Mouse (Mus musculus): ENCODE measurements around the gene Peg3. TPM values are rescaled to one million over a fixed set of nuclear protein-coding genes. Genes with fewer than 3 reads are reported as not detected.

Peg3 gene
- total and polyA plus RNA-seq, 3 experiments = not detected

- Histone ChIP-seq H3K27ac (ENCODE audit: control insufficient read depth, low read depth, low read length) (no peak overlapping the region), H3K79me2 (ENCODE audit: control insufficient read depth, insufficient read depth, low read length, poor library complexity) (no peaks in the 10 kb centered on the region)
- no peak for TF ChIP-seq TCF12 (IDR thresholded peaks at IDR 0.05; ENCODE audit: low read depth, low read length)
- TF ChIP-seq HCFC1 (IDR thresholded peaks at IDR 0.05; ENCODE audit: low read depth, low read length) = no peak
- TF ChIP-seq SIN3A (IDR thresholded peaks at IDR 0.05; ENCODE audit: low read length) = no peak
- no peak for TF ChIP-seq POLR2AphosphoS2 (IDR thresholded peaks at IDR 0.05; ENCODE audit: low read length)
- no peak for TF ChIP-seq MXI1 (IDR thresholded peaks at IDR 0.05; ENCODE audit: low read depth, low read length)
- TF ChIP-seq MAX (IDR thresholded peaks at IDR 0.05; ENCODE audit: low read length) = no peak
- no peak for TF ChIP-seq ELF1 (IDR thresholded peaks at IDR 0.05; ENCODE audit: low read depth, low read length)
- TF ChIP-seq MYB (IDR thresholded peaks at IDR 0.05; ENCODE audit: low read depth, low read length) = no peak
- TF ChIP-seq TBP (IDR thresholded peaks at IDR 0.05; ENCODE audit: low read depth, low read length) = no peak
- TF ChIP-seq ETS1 (IDR thresholded peaks at IDR 0.05; ENCODE audit: low read depth, low read length) = no peak
- TF ChIP-seq ZC3H11A (IDR thresholded peaks at IDR 0.05; ENCODE audit: low read depth, low read length) = no peak
- TF ChIP-seq NRF1 (IDR thresholded peaks at IDR 0.05; ENCODE audit: insufficient read depth, low read depth, low read length, poor library complexity, severe bottlenecking) = no peak
These were observed 19.0 kb upstream of the Peg3 start for GRCm38 (mm10) chr7:6749196-6749595.

GRCm38 (mm10) chr7:6744281-6744904 is 14.2 kb upstream of the Peg3 start:
- no peak overlapping the region for H3K27ac ChIP-seq (ENCODE audit: control insufficient read depth, low read depth, low read length)
- TF ChIP-seq EP300 (IDR thresholded peaks at IDR 0.05; ENCODE audit: low read depth in 1 of 2, low read length in 2 of 2) (no peak), ETS1 (IDR thresholded peaks at IDR 0.05; ENCODE audit: low read depth, low read length) (no peak), MXI1 (IDR thresholded peaks at IDR 0.05; ENCODE audit: low read depth, low read length) (no peak), SIN3A (IDR thresholded peaks at IDR 0.05; ENCODE audit: low read length) (no peak)
- H3K79me2 ChIP-seq (ENCODE audit: control insufficient read depth, insufficient read depth, low read length, poor library complexity) = no peaks in the 10 kb centered on the region
- no peaks in the 10 kb centered on the region for H3K27me3 ChIP-seq (ENCODE audit: control insufficient read depth in 1 of 2, insufficient read depth in 2 of 2, low read length in 2 of 2)
- no peaks in the 10 kb centered on the region for H3K9me3 ChIP-seq (replicated peaks; ENCODE audit: insufficient read depth, low read length)
- H3K36me3 ChIP-seq (ENCODE audit: control insufficient read depth in 1 of 2, insufficient read depth in 2 of 2, low read length in 2 of 2) = no peaks in the 10 kb centered on the region
- no peak for DNase-seq (ENCODE audit: low read depth, low spot score)
- H3K9ac ChIP-seq (ENCODE audit: control insufficient read depth, low read depth, low read length, poor library complexity, severe bottlenecking) = no peak overlapping the region
- H3K4me3 ChIP-seq (ENCODE audit: control insufficient read depth in 1 of 2, insufficient read depth in 1 of 2, low read depth in 2 of 2, low read length in 2 of 2) = no peak overlapping the region
- no peaks in the 10 kb centered on the region for H3K4me1 ChIP-seq (ENCODE audit: control insufficient read depth in 1 of 2, insufficient read depth in 2 of 2, low read length in 2 of 2)

More at GRCm38 (mm10) chr7:6749196-6749595, 19.0 kb upstream of the Peg3 start:
- H3K36me3 ChIP-seq (ENCODE audit: control insufficient read depth in 1 of 2, insufficient read depth in 2 of 2, low read length in 2 of 2) = no peaks in the 10 kb centered on the region
- no peaks in the 10 kb centered on the region for H3K27me3 ChIP-seq (ENCODE audit: control insufficient read depth in 1 of 2, insufficient read depth in 2 of 2, low read length in 2 of 2)
- no peak overlapping the region for H3K9ac ChIP-seq (ENCODE audit: control insufficient read depth, low read depth, low read length, poor library complexity, severe bottlenecking)
- no peak overlapping the region for H3K4me3 ChIP-seq (ENCODE audit: control insufficient read depth in 1 of 2, insufficient read depth in 1 of 2, low read depth in 2 of 2, low read length in 2 of 2)
- no peaks in the 10 kb centered on the region for H3K9me3 ChIP-seq (replicated peaks; ENCODE audit: insufficient read depth, low read length)
- DNase-seq (ENCODE audit: low read depth, low spot score) = no peak
- no peaks in the 10 kb centered on the region for H3K4me1 ChIP-seq (ENCODE audit: control insufficient read depth in 1 of 2, insufficient read depth in 2 of 2, low read length in 2 of 2)

DNA sequence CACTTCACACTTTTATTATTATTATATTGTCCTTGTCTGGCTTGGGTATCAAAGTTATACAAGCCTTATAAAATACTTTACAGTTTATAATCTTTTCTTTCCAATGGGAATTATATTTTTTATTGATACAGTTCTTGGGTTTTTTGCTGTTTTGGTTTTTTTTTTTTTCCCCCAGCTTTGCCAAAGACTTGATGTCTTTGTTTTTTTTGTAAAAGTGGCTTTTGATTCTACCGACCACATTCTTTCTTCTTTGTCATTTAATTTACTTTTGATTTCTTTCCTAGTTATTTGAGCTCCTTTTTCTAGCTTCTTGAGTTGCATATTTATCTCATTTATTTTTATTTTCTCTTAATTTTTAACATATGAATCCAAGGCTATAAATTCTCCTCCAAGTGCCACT is 5.8 kb upstream of the Peg3 start:
- no peaks in the 10 kb centered on the region for H3K79me2 ChIP-seq (ENCODE audit: control insufficient read depth, insufficient read depth, low read length, poor library complexity)
- H3K9me3 ChIP-seq (replicated peaks; ENCODE audit: insufficient read depth, low read length) = no peaks in the 10 kb centered on the region
- no peaks in the 10 kb centered on the region for H3K4me1 ChIP-seq (ENCODE audit: control insufficient read depth in 1 of 2, insufficient read depth in 2 of 2, low read length in 2 of 2)
- H3K27ac ChIP-seq (ENCODE audit: control insufficient read depth, low read depth, low read length) = no peak overlapping the region
- no peaks in the 10 kb centered on the region for H3K27me3 ChIP-seq (ENCODE audit: control insufficient read depth in 1 of 2, insufficient read depth in 2 of 2, low read length in 2 of 2)
- H3K36me3 ChIP-seq (ENCODE audit: control insufficient read depth in 1 of 2, insufficient read depth in 2 of 2, low read length in 2 of 2) = no peaks in the 10 kb centered on the region
- DNase-seq (ENCODE audit: low read depth, low spot score) = no peak
- no peak overlapping the region for H3K4me3 ChIP-seq (ENCODE audit: control insufficient read depth in 1 of 2, insufficient read depth in 1 of 2, low read depth in 2 of 2, low read length in 2 of 2)
- TF ChIP-seq MAZ (IDR thresholded peaks at IDR 0.05; ENCODE audit: low read depth, low read length) = no peak
- no peak for TF ChIP-seq ZKSCAN1 (IDR thresholded peaks at IDR 0.05; ENCODE audit: low read depth, low read length)
- TF ChIP-seq HCFC1 (IDR thresholded peaks at IDR 0.05; ENCODE audit: low read depth, low read length) = no peak
- no peak for TF ChIP-seq NELFE (IDR thresholded peaks at IDR 0.05; ENCODE audit: low read depth, low read length)
- TF ChIP-seq EP300 (IDR thresholded peaks at IDR 0.05; ENCODE audit: low read depth in 1 of 2, low read length in 2 of 2) = no peak
- no peak for TF ChIP-seq MYC (IDR thresholded peaks at IDR 0.05; ENCODE audit: low read depth, low read length)
- TF ChIP-seq ZNF384 (IDR thresholded peaks at IDR 0.05; ENCODE audit: low read depth, low read length) = no peak
- TF ChIP-seq MYB (IDR thresholded peaks at IDR 0.05; ENCODE audit: low read depth, low read length) = no peak
- no peak overlapping the region for H3K9ac ChIP-seq (ENCODE audit: control insufficient read depth, low read depth, low read length, poor library complexity, severe bottlenecking)

Data from MEL (cell line).